Mouse (Mus musculus): ENCODE results near the gene Nrl. TPM values are rescaled to one million over a fixed set of nuclear protein-coding genes. Genes with fewer than 3 reads are reported as not detected.

The Nrl gene
- polyA plus RNA-seq, 1 experiment from 2014 or later, result not detected

DNA sequence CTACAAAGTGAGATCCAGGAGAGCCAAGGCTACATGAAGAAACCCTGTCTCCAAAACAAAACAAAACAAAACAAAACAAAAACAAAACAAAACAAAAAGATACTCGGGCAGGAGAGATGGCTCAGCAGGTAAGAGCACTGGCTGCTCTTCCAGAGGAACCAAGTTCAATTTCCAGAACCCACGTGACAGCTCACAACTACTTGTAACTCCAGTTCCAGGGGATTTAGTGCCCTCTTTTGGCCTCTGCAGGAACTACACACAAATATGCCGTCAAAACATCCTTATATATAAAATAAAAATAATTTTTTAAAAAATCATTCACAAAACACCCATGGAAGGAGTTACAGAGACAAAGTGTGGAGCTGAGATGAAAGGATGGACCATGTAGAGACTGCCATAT is 3.2 kb upstream of the Nrl start:
- no peak overlapping the region for H3K27ac ChIP-seq
- ATAC-seq (ENCODE audit: low read depth) (no peak), DNase-seq (peak; percentile 29)
- no peak overlapping the region for H3K4me3 ChIP-seq (replicated peaks)
- no peaks in the 10 kb centered on the region for H3K36me3 ChIP-seq
- no peak overlapping the region for H3K9ac ChIP-seq
- peaks cover 57% of the 10 kb centered on the region for H3K27me3 ChIP-seq
- 7% methylated on average over 3 of the region's 3 CpGs for WGBS (ENCODE audit: insufficient replicate concordance)
- H3K4me2 ChIP-seq, result no peak overlapping the region
- H3K9me3 ChIP-seq (replicated peaks), result no peaks in the 10 kb centered on the region
- 0 out of 2 replicates have a peak, but pooled peaks cover 4% of the 10 kb centered on the region for H3K4me1 ChIP-seq (replicated peaks)

DNA sequence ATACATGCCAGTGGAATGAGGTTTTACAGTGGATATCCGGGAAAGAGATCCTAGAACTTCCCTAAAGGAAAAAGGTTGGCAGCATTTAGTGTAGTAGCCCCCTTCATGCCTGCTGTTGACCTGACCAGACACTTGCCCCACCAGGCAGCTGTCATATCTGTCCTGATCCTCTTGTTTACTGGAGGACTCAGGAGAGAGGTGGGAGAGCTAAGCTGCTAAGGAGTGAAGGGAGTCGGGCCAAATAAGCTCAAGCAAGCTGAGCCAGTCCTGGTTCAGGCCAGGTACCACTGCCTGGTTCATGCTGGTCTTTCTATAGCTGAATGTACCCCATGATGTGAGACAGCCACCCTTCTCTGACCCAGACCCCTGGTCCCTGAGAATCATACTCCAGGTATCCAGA is 1.9 kb upstream of the Nrl start:
- peaks cover 70% of the 10 kb centered on the region for H3K27me3 ChIP-seq
- no peak overlapping the region for H3K27ac ChIP-seq

DNA sequence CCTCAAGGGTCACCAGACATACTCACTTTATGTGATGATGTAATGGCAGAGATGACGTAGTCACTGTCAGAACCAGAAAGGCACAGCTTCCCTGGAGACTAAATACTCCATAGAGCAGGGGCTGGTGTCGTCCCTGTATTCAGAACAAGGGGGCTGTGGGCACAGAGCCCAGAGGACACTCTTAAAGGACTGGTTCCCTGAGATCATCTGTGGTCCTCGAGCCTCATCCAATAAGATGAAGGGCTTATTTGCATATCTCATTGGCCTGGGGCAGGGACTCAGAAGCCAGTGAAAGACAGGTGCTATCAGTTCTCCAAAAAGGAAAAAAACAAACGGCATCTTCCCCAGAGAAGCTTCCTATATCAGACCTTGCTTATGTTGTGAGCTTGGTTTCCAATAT is 719 bp downstream of the Nrl start:
- Histone ChIP-seq H3K27ac (no peak overlapping the region), H3K9me3 (replicated peaks) (no peaks in the 10 kb centered on the region), H3K4me3 (replicated peaks) (no peak overlapping the region), H3K36me3 (no peaks in the 10 kb centered on the region), H3K4me1 (replicated peaks) (peaks cover 14% of the 10 kb centered on the region), H3K9ac (no peak overlapping the region), H3K27me3 (peaks cover 79% of the 10 kb centered on the region), H3K4me2 (no peak overlapping the region)
- DNase-seq (no peak), ATAC-seq (ENCODE audit: low read depth) (no peak)
- WGBS (ENCODE audit: insufficient replicate concordance), result 30% methylated on average over 4 of the region's 4 CpGs

More for the DNA sequence above, 1.9 kb upstream of the Nrl start:
- no peak overlapping the region for H3K9ac ChIP-seq
- ATAC-seq (ENCODE audit: low read depth), result no peak
- H3K4me1 ChIP-seq (replicated peaks), result 0 out of 2 replicates have a peak, but pooled peaks cover 4% of the 10 kb centered on the region
- no peaks in the 10 kb centered on the region for H3K9me3 ChIP-seq (replicated peaks)
- H3K4me3 ChIP-seq (replicated peaks), result no peak overlapping the region
- H3K36me3 ChIP-seq, result no peaks in the 10 kb centered on the region
- 68% methylated on average over 2 of the region's 2 CpGs for WGBS (ENCODE audit: insufficient replicate concordance)
- DNase-seq, result no peak
- H3K4me2 ChIP-seq, result no peak overlapping the region

DNA sequence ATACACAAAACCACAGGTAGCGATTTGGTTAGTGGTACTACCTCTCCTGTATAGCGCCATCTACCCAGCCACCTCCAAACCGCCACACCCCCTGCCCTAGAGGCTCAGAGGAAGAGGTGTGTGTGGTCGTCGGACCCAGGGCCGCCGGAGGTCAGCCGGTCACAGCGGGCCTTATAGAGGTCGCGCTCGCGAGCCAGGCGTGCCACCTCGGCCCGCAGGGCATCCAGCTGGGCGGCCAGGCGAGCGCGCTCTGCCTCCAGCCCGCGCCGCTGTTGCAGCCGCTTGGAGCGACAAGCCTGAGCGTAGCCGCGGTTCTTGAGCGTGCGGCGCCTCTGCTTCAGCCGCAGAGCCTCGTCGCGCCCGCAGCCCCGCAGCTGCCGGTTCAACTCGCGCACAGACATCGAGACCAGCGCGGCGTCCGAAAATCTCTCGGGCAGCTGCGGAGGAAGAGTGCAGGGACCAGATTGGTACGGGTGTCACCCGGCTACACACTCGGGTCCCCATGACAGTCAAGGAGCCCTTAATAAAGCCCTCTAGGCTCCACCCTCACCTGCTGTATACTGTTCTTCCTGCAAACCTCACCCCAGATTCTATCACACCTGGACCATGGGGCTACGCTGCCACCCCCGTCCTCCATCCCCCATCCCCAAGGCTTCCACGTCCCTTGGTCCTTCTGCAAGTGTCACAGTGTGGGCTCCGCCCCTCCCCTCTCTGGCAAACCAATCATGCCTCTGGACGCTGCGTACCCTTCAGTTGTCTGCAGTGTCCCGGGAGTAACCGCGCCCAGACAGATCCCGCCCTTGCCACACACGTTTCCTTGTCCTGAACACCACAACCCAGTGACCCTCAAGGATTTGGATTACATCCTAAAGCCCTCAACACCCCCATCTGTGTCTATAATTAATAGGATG is 4.1 kb downstream of the Nrl start:
- H3K9me3 ChIP-seq (replicated peaks), result no peaks in the 10 kb centered on the region
- H3K27me3 ChIP-seq, result peaks cover 100% of the 10 kb centered on the region
- H3K4me2 ChIP-seq, result peak overlapping the region; percentile 65
- peak overlapping the region; percentile 49 for H3K4me3 ChIP-seq (replicated peaks)
- DNase-seq (no peak), ATAC-seq (ENCODE audit: low read depth) (no peak)
- peaks cover 14% of the 10 kb centered on the region for H3K4me1 ChIP-seq (replicated peaks)
- no peak overlapping the region for H3K9ac ChIP-seq
- no peak overlapping the region for H3K27ac ChIP-seq
- no peaks in the 10 kb centered on the region for H3K36me3 ChIP-seq
- 1% methylated on average over 61 of the region's 61 CpGs for WGBS (ENCODE audit: insufficient replicate concordance)

DNA sequence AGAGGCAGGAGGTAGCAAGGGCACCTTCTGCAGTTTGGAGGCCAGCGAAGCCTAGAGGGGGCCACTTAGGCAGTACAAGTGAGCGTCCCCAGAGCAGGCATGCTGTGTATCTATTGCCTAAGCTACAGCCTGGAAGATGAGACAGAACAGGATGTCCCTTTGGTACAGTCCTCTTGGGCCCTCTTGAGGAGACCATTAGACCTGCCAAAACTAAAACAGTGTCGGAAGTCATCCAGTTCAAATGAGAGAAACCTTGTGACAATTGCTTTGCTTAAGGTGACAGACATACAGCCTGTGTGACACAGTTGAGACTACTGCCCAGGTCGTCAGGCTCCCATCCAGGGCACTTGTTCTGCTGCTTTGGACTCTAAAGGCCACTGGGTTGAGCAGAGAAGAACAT is 5.2 kb downstream of the Nrl start:
- Histone ChIP-seq H3K9me3 (replicated peaks) (no peaks in the 10 kb centered on the region), H3K4me3 (replicated peaks) (no peak overlapping the region), H3K4me1 (replicated peaks) (peaks cover 14% of the 10 kb centered on the region), H3K27me3 (peaks cover 96% of the 10 kb centered on the region), H3K27ac (no peak overlapping the region), H3K9ac (no peak overlapping the region), H3K36me3 (no peaks in the 10 kb centered on the region), H3K4me2 (no peak overlapping the region)
- DNase-seq (no peak), ATAC-seq (ENCODE audit: low read depth) (no peak)
- WGBS (ENCODE audit: insufficient replicate concordance), result 48% methylated on average over 4 of the region's 4 CpGs

DNA sequence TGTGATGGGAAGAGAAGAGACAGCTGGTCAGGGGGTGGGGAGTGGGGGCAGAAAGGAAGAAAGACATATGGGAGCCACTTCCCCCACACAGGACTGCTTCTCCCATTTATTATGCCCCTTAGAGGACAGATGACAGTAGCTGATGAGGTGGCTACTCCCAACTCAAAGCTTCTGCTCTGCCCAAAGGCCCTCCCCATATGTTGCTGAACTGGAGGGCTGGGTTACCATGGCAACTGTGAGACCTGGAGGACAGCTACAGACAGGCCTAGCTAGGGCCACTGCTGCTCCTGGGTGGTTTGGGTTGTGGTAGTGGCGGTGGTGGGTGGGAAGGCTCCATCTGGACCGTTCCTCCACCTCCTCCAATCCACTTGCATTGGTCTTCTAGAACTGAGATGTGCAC is 5.9 kb downstream of the Nrl start:
- H3K4me2 ChIP-seq, result no peak overlapping the region
- WGBS (ENCODE audit: insufficient replicate concordance), result 57% methylated on average over 2 of the region's 2 CpGs
- no peak overlapping the region for H3K27ac ChIP-seq
- ATAC-seq (ENCODE audit: low read depth) (no peak), DNase-seq (no peak)
- no peaks in the 10 kb centered on the region for H3K9me3 ChIP-seq (replicated peaks)
- H3K27me3 ChIP-seq, result peaks cover 94% of the 10 kb centered on the region
- peaks cover 16% of the 10 kb centered on the region for H3K4me1 ChIP-seq (replicated peaks)
- H3K4me3 ChIP-seq (replicated peaks), result no peak overlapping the region
- no peak overlapping the region for H3K9ac ChIP-seq
- no peaks in the 10 kb centered on the region for H3K36me3 ChIP-seq

DNA sequence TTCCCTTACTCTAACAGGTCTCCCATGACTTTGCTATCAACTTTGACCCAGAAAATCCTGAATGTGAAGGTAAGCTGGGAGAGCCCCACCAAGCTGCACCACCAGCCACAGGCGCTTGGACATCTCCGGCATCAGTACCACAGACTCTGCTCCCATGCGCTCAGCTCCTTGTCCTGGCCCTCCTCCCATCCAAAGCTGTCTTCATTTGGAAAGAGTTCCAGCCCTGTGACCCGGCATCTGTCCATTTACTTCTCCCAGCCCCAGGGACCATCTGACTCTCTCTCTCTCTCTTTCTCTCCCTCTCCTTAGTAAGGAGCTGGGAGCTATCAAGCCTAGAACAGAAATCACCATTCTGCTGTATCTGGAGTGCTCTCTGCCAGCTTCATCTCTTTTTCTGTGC is 8.9 kb downstream of the Nrl start:
- H3K4me3 ChIP-seq (replicated peaks), result no peak overlapping the region
- WGBS (ENCODE audit: insufficient replicate concordance), result 85% methylated on average over 4 of the region's 4 CpGs
- no peak overlapping the region for H3K4me2 ChIP-seq
- H3K9ac ChIP-seq, result no peak overlapping the region
- no peaks in the 10 kb centered on the region for H3K36me3 ChIP-seq
- no peak overlapping the region for H3K27ac ChIP-seq
- H3K9me3 ChIP-seq (replicated peaks), result no peaks in the 10 kb centered on the region
- peaks cover 23% of the 10 kb centered on the region for H3K4me1 ChIP-seq (replicated peaks)
- ATAC-seq (ENCODE audit: low read depth) (no peak), DNase-seq (no peak)
- H3K27me3 ChIP-seq, result peaks cover 91% of the 10 kb centered on the region

DNA sequence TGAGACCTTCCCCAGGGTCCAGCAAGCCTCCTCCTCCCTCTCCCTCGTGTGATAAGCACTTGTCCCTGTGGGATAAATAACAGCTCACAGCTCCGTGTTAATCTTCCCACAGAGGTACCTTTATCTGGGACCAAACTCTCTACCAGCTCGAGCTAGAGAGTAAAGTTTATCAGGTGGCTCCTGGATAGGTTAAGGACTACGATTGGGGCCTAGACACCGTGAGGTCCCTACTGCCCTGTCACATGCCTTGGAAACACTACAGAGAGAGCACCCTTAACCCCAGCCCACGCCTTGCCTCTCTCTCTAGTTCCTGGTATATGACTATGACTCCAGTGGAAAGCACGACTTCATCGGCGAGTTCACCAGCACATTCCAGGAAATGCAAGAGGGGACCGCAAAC is 10.9 kb downstream of the Nrl start:
- no peak overlapping the region; the same call in 1 of the 2 replicates for H3K27ac ChIP-seq
- no peak for DNase-seq
- 16% methylated on average over 10 of the region's 10 CpGs for WGBS (ENCODE audit: insufficient replicate concordance)
- H3K4me2 ChIP-seq, result 0 out of 2 replicates have a peak overlapping the region, but pooled peaks have one; percentile 12
- peaks cover 90% of the 10 kb centered on the region for H3K27me3 ChIP-seq
- peak; percentile 72 for ATAC-seq (ENCODE audit: low read depth)
- H3K9ac ChIP-seq, result 0 out of 2 replicates have a peak overlapping the region, but pooled peaks have one; percentile 4
- no peaks in the 10 kb centered on the region for H3K36me3 ChIP-seq
- H3K9me3 ChIP-seq (replicated peaks), result no peaks in the 10 kb centered on the region
- peaks cover 19% of the 10 kb centered on the region for H3K4me1 ChIP-seq (replicated peaks)
- no peak overlapping the region for H3K4me3 ChIP-seq (replicated peaks)

DNA sequence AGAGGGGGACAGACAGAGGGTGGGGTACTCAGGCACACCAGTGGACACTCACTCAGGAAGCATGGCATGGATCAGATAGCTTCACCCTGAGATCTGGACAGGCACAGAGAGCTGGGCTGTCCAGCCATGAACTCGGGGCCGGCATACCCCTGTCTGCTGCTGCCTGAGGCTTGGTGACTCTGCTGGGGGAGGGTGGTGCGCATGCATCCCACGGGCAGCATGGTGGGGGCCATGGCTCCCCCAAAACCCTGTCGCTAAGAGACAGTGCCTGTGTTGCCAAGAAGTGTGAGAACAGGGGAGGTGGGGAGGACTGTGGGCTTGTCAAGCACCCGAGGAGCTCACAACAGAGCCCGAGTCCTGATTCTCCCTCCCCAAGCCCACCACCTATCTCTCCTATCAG is 13.7 kb downstream of the Nrl start:
- Histone ChIP-seq H3K9ac (no peak overlapping the region), H3K27me3 (peaks cover 86% of the 10 kb centered on the region), H3K4me1 (replicated peaks) (peaks cover 19% of the 10 kb centered on the region), H3K27ac (no peak overlapping the region), H3K36me3 (no peaks in the 10 kb centered on the region), H3K4me3 (replicated peaks) (no peak overlapping the region), H3K4me2 (no peak overlapping the region), H3K9me3 (replicated peaks) (no peaks in the 10 kb centered on the region)
- 38% methylated on average over 7 of the region's 7 CpGs for WGBS (ENCODE audit: insufficient replicate concordance)
- DNase-seq, result no peak
- no peak for ATAC-seq (ENCODE audit: low read depth)

DNA sequence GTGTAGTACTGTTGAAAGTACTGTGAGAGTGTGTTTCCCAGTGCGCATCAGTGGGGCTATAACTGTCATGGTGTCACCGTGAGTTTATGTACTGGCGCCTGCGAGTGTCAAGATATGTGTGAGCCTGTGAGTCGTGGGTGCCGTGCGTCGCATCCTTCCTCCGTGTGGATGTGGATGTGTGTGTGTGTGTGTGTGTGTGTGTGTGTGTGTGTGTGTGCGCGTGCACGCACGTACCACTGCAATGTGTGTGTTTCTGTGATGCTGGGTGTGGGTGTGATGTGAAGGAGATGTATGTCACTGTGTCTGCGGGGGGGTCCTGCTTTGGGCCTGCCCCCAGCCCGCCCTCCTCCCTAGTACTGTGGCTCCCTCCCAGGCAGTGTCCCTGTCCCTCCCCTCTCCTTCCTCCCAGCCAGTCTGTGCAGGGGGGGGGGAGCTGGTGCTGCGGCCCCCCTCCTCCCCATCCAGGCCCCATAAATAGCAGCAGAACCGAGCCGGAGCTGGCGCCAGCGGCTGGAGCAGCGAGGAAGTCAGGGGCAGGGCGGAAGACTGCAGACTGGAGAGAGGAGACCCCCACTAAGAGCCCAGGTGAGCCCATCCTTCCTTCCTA is 14.6 kb downstream of the Nrl start, which contains the start of gene Cpne6:
TSS of gene Cpne6 (plus strand) at position 321 of the 607 bp plus-strand sequence.
- Histone ChIP-seq H3K4me1 (replicated peaks) (peaks cover 19% of the 10 kb centered on the region), H3K4me2 (no peak within 1 kb of the TSS), H3K36me3 (no peaks in the 10 kb centered on the region), H3K9ac (no peak within 1 kb of the TSS), H3K9me3 (replicated peaks) (no peaks in the 10 kb centered on the region), H3K4me3 (replicated peaks) (no peak within 1 kb of the TSS), H3K27me3 (peaks cover 79% of the 10 kb centered on the region), H3K27ac (no peak within 1 kb of the TSS)
- DNase-seq (no peak), ATAC-seq (ENCODE audit: low read depth) (no peak)
- 54% methylated on average over 18 of the region's 22 CpGs for WGBS (ENCODE audit: insufficient replicate concordance)

DNA sequence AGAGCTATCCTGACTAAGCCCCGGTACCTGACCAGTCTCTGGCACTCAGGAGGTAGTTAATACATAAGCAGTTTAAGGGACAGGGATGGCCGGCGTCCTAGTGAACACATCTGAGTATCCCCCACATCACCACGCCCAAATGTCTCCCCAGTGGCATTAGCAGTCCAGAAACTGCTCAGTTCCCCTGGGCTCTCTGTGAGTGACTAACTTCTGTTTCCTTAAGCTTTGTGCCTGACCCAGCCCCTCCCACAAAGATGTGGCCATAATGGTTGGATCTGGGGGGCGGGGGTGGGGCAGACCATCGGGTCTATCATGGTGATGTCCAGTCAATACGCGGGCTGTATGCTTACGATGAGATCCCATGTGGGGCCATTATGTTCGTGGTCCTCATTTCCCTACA is 15.2 kb downstream of the Nrl start:
- no peaks in the 10 kb centered on the region for H3K9me3 ChIP-seq (replicated peaks)
- ATAC-seq (ENCODE audit: low read depth), result no peak
- no peak overlapping the region for H3K9ac ChIP-seq
- H3K4me3 ChIP-seq (replicated peaks), result no peak overlapping the region
- 68% methylated on average over 10 of the region's 10 CpGs for WGBS (ENCODE audit: insufficient replicate concordance)
- DNase-seq, result no peak
- H3K36me3 ChIP-seq, result no peaks in the 10 kb centered on the region
- H3K4me1 ChIP-seq (replicated peaks), result peaks cover 18% of the 10 kb centered on the region
- peaks cover 76% of the 10 kb centered on the region for H3K27me3 ChIP-seq
- no peak overlapping the region for H3K27ac ChIP-seq
- H3K4me2 ChIP-seq, result no peak overlapping the region
